Comparison of ENCODE assay signal across 28 mouse cellular contexts in the genomic region with DNA sequence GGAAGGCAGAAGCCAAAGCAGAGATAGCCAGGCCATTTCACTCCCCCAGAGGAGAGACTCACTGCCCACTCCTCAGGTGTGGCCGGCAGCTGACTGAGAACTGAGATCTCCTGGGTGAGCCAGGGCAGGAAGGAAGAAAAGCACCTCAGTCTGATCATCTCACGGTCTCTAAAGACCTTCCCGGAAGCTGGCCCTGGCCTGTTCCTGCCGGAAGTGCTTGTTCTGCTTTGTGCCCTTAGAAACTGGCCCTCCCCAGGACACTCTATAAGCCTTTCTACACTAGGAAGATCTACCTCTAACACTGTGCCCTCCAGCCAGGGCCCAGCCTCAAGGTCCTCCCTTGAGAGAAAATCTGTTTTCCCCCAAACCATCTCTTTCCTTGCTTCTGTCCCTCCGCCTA. TPM values are rescaled to one million over a fixed set of nuclear protein-coding genes. Genes with fewer than 3 reads are reported as not detected.
DNase-seq lines count a peak whose midpoint lies in the region; ATAC-seq and TF ChIP-seq lines count a peak whose summit lies in the region.
"Had no signal": no experiment of that assay in that cellular context is flagged by ENCODE, and none has a peak within 500 bp of the region (broad histone marks: within the 10 kb centered on the region; RNA-seq: fewer than 3 reads in every experiment).

No protein-coding gene starts in this region.

- H3K4me2 ChIP-seq in kidney, embryonic 16.5 days (replicated peaks; ENCODE audit: low read depth, low read length), result no peak overlapping the region
- H3K4me2 ChIP-seq: embryonic facial prominence, embryonic 15.5 days; forebrain, embryonic 13.5 days; heart, embryonic 15.5 days; hindbrain, embryonic 12.5 days; intestine, embryonic 15.5 days; limb, embryonic 15.5 days; lung, embryonic 15.5 days; midbrain, embryonic 13.5 days had no signal

- no peak for DNase-seq in kidney, adult 2 months
- peak; percentile 61 to 67 for DNase-seq in B cell, adult 2 months
- no peak for DNase-seq in cerebellum, adult 8-10 months
- DNase-seq in layer of hippocampus, adult 8-10 months (ENCODE audit: low spot score in 2 of 2), result no peak
- DNase-seq: adrenal gland, postnatal 10 days; cerebellum, adult 11-12 months; cerebellum, postnatal 14 days; gastrocnemius, postnatal 14 days; kidney, adult 8-10 months; kidney, postnatal 10 days; layer of hippocampus, adult 9-11 months; thymus, postnatal 4 days had no signal

- no peaks in the 10 kb centered on the region for H3K9me3 ChIP-seq in kidney, embryonic 16.5 days (ENCODE audit: low read length)
- H3K9me3 ChIP-seq: embryonic facial prominence, embryonic 10.5 days; embryonic facial prominence, embryonic 15.5 days; heart, embryonic 15.5 days; hindbrain, embryonic 12.5 days; intestine, embryonic 15.5 days; limb, embryonic 10.5 days; limb, embryonic 15.5 days; lung, embryonic 15.5 days; midbrain, embryonic 13.5 days had no signal

- H3K27ac ChIP-seq in kidney, embryonic 16.5 days (ENCODE audit: low read length), result no peak overlapping the region
- no peak overlapping the region for H3K27ac ChIP-seq in kidney, adult 2 months (ENCODE audit: insufficient read depth, low read depth, low read length)
- H3K27ac ChIP-seq in bone marrow macrophage, adult 2 months (ENCODE audit: insufficient read depth, low read depth, low read length), result peak overlapping the region; percentile 23; the same call in 1 of the 2 replicates
- H3K27ac ChIP-seq: embryonic facial prominence, embryonic 10.5 days; embryonic facial prominence, embryonic 15.5 days; forebrain, embryonic 13.5 days; heart, embryonic 15.5 days; hindbrain, embryonic 12.5 days; hindbrain, postnatal 0 days; intestine, embryonic 15.5 days; limb, embryonic 10.5 days; limb, embryonic 15.5 days; liver, embryonic 14.5 days; lung, embryonic 15.5 days; midbrain, embryonic 13.5 days had no signal

- no peaks in the 10 kb centered on the region for H3K27me3 ChIP-seq in kidney, embryonic 16.5 days (ENCODE audit: insufficient read depth, low read length)
- no peaks in the 10 kb centered on the region for H3K27me3 ChIP-seq in kidney, adult 2 months (replicated peaks; ENCODE audit: control insufficient read depth, insufficient read depth, low read length)
- H3K27me3 ChIP-seq: embryonic facial prominence, embryonic 15.5 days; heart, embryonic 15.5 days; intestine, embryonic 15.5 days; limb, embryonic 15.5 days; lung, embryonic 15.5 days; midbrain, embryonic 13.5 days had no signal

- TF ChIP-seq CTCF in kidney, adult 2 months (conservative IDR thresholded peaks at IDR 0.05; ENCODE audit: insufficient read depth, insufficient read length, low read depth, low read length), result no peak
- no peak for TF ChIP-seq CTCF in bone marrow macrophage, adult 2 months (IDR thresholded peaks at IDR 0.05; ENCODE audit: low read depth, low read length)

- 56% methylated on average over 5 of the region's 5 CpGs for WGBS in kidney, embryonic 16.5 days
- 66% methylated on average over 5 of the region's 5 CpGs for WGBS in kidney, adult 2 months

- no peak overlapping the region for H3K4me3 ChIP-seq in kidney, embryonic 16.5 days (ENCODE audit: low read length)
- no peak overlapping the region for H3K4me3 ChIP-seq in kidney, adult 2 months (ENCODE audit: insufficient read depth, low read depth, low read length)
- H3K4me3 ChIP-seq in bone marrow macrophage, adult 2 months (ENCODE audit: insufficient read depth, low read length), result no peak overlapping the region
- H3K4me3 ChIP-seq: embryonic facial prominence, embryonic 10.5 days; embryonic facial prominence, embryonic 15.5 days; forebrain, embryonic 13.5 days; heart, embryonic 15.5 days; hindbrain, embryonic 12.5 days; intestine, embryonic 15.5 days; limb, embryonic 10.5 days; limb, embryonic 15.5 days; lung, embryonic 15.5 days; midbrain, embryonic 13.5 days had no signal

- no peak for ATAC-seq in kidney, embryonic 16.5 days (ENCODE audit: low FRiP score, low TSS enrichment)
- ATAC-seq in neutrophil, adult 5-6 weeks (ENCODE audit: extremely low read depth, insufficient number of reproducible peaks, low FRiP score, poor library complexity, severe bottlenecking), result peak; percentile 24
- ATAC-seq: activated CD4-positive, CD25-positive, alpha-beta regulatory T cell, adult 4 months; forebrain, embryonic 13.5 days; hindbrain, postnatal 0 days; intestine, embryonic 15.5 days; midbrain, embryonic 13.5 days had no signal

- H3K36me3 ChIP-seq in kidney, embryonic 16.5 days (ENCODE audit: insufficient read depth, low read length), result no peaks in the 10 kb centered on the region
- no peaks in the 10 kb centered on the region for H3K36me3 ChIP-seq in kidney, adult 2 months (ENCODE audit: control insufficient read depth, insufficient read depth, low read length)
- H3K36me3 ChIP-seq: embryonic facial prominence, embryonic 10.5 days; embryonic facial prominence, embryonic 15.5 days; heart, embryonic 15.5 days; hindbrain, embryonic 12.5 days; intestine, embryonic 15.5 days; limb, embryonic 10.5 days; limb, embryonic 15.5 days; lung, embryonic 15.5 days; midbrain, embryonic 13.5 days had no signal

- TF ChIP-seq POLR2A in kidney, adult 2 months (IDR thresholded peaks at IDR 0.05; ENCODE audit: low read depth, low read length), result no peak
- no peak for TF ChIP-seq POLR2A in bone marrow macrophage, adult 2 months (IDR thresholded peaks at IDR 0.05; ENCODE audit: borderline replicate concordance, low read depth, low read length)

- 0 out of 2 replicates have a peak overlapping the region, but pooled peaks have one; percentile 25 for H3K9ac ChIP-seq in kidney, embryonic 16.5 days (replicated peaks; ENCODE audit: low read length)
- H3K9ac ChIP-seq: embryonic facial prominence, embryonic 15.5 days; forebrain, embryonic 13.5 days; heart, embryonic 15.5 days; hindbrain, embryonic 12.5 days; intestine, embryonic 15.5 days; limb, embryonic 15.5 days; liver, embryonic 14.5 days; lung, embryonic 15.5 days; midbrain, embryonic 13.5 days had no signal

- H3K4me1 ChIP-seq in kidney, embryonic 16.5 days (ENCODE audit: insufficient read depth, low read length), result peaks cover 26% of the 10 kb centered on the region
- H3K4me1 ChIP-seq in kidney, adult 2 months (ENCODE audit: control insufficient read depth, insufficient read depth, low read length), result peaks cover 6% of the 10 kb centered on the region; the same call in 1 of the 2 replicates
- H3K4me1 ChIP-seq in bone marrow macrophage, adult 2 months (ENCODE audit: control insufficient read depth, insufficient read depth, low read length), result peaks cover 41% of the 10 kb centered on the region

RNA-seq across cellular contexts. Expression of gene H3f3a, which starts 42.4 kb away (rescaled TPM):
- 2,516 and 2,589 TPM in 2 replicates for polyA plus RNA-seq in kidney, embryonic 16.5 days (2015; fragmentation: Nextera tagmentation; extraction: Ambion mirVana)
- polyA plus RNA-seq in kidney, adult 2 months (2012; rRNA removed), result 324 and 348 TPM in 2 replicates
- polyA plus RNA-seq in bone marrow macrophage, adult 2 months (2012; ENCODE audit: insufficient read depth, insufficient read length, missing spikeins), result 1,000 and 1,015 TPM in 2 replicates
- 2,143 and 2,209 TPM in 2 replicates for total RNA-seq in neutrophil, adult 5-6 weeks (2017)
- 100 to 1,000 TPM; 296 to 316 (median 303) TPM for total RNA-seq in layer of hippocampus, adult 8-10 months (2022)

RNA-seq across cellular contexts. Expression of gene Acbd3, which starts 45.5 kb away (rescaled TPM):
- polyA plus RNA-seq in kidney, embryonic 16.5 days (2015; fragmentation: Nextera tagmentation; extraction: Ambion mirVana), result 22.7 and 23.3 TPM in 2 replicates
- 9.6 and 12.1 TPM in 2 replicates for polyA plus RNA-seq in kidney, adult 2 months (2012; rRNA removed)
- 33.7 and 36.9 TPM in 2 replicates for polyA plus RNA-seq in bone marrow macrophage, adult 2 months (2012; ENCODE audit: insufficient read depth, insufficient read length, missing spikeins)
- total RNA-seq in neutrophil, adult 5-6 weeks (2017), result 89.5 and 91.6 TPM in 2 replicates
- total RNA-seq in layer of hippocampus, adult 8-10 months (2022), result 10 to 100 TPM; 32.5 to 36.3 (median 34.8) TPM

Comparison
In these comparisons a context has a peak if more than half of its experiments do, and no peak if none do; other contexts are left out.
1. DNase-seq: peak in B cell, adult 2 months (2 of 2); none in kidney, adult 2 months (single experiment), cerebellum, adult 8-10 months (single experiment) and layer of hippocampus, adult 8-10 months (0 of 2).